Mouse (Mus musculus): ENCODE data around the gene Rasl11a. TPM values are rescaled to one million over a fixed set of nuclear protein-coding genes. Genes with fewer than 3 reads are reported as not detected.

The Rasl11a gene
- polyA plus RNA-seq, 1 experiment from 2014 or later: 11.2 TPM

GRCm38 (mm10) chr5:146829528-146829927 is 15.3 kb upstream of the Rasl11a start:
- H3K9ac ChIP-seq: no peak overlapping the region
- no peaks in the 10 kb centered on the region for H3K27me3 ChIP-seq
- WGBS: 42% methylated on average over 8 of the region's 8 CpGs
- no peak for ATAC-seq (ENCODE audit: insufficient number of reproducible peaks, low FRiP score, low TSS enrichment, low read depth)
- H3K36me3 ChIP-seq: peaks cover 5% of the 10 kb centered on the region; the same call in 1 of the 2 replicates
- no peak overlapping the region for H3K4me2 ChIP-seq (replicated peaks)
- H3K9me3 ChIP-seq (replicated peaks): no peaks in the 10 kb centered on the region
- no peak overlapping the region for H3K27ac ChIP-seq (replicated peaks)
- H3K4me1 ChIP-seq: peaks cover 18% of the 10 kb centered on the region
- no peak overlapping the region for H3K4me3 ChIP-seq (replicated peaks)

DNA sequence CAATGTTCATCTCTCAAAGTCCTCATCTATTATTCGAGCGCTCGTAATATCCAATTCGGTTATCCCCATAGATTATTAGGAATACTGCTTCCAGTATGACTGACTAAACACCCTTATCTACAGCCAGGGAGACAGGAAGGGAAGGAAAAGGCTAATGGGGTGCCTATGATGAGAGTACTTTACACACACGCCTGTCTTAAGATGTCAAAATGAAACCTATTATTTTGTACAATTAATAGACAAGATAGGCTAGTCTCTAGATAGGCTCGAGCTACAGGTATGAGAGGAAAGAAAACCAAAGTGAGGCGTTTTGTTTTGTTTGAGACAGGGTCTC is 12.5 kb upstream of the Rasl11a start:
- H3K36me3 ChIP-seq: peaks cover 33% of the 10 kb centered on the region
- no peaks in the 10 kb centered on the region for H3K27me3 ChIP-seq
- WGBS: 51% methylated on average over 7 of the region's 7 CpGs
- H3K4me3 ChIP-seq (replicated peaks): peak overlapping the region; percentile 96
- peak overlapping the region; percentile 92 for H3K27ac ChIP-seq (replicated peaks)
- H3K9me3 ChIP-seq (replicated peaks): no peaks in the 10 kb centered on the region
- 0 out of 2 replicates have a peak overlapping the region, but pooled peaks have one; percentile 96 for H3K9ac ChIP-seq
- peaks cover 19% of the 10 kb centered on the region for H3K4me1 ChIP-seq
- ATAC-seq (ENCODE audit: insufficient number of reproducible peaks, low FRiP score, low TSS enrichment, low read depth): no peak
- H3K4me2 ChIP-seq (replicated peaks): peak overlapping the region; percentile 62

DNA sequence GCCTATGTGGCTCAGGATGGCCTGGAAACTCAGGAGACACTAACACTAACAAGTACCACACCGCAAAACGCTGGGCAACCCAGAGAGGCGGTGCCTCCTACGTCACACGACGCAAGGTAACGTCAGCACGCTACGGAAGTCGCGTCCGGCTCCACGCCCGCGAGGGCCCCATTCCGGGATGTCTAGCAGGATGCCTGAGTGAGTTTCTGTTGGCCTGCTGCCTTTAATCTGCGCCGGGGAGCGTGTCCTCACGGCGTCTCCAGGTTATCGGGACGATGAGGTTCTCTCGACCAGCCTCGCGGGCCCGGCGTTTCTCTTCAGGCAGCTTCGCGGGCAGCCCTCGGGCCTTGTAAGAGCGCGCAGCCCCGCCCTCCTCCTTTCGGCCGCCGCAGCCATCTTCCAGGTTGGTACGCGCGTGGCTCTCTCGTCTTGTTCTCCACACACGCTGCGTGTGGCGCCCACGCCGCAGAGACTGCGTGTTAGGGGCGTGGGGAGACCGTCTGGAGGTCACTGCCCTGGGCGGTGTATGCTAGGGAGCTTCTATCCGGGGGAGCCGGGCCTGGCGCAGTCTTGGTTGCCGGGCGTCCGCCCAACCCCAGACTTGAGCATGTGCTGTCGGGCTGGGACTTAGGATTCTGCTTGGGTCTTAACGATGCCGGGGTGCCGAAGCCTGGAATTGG is 12.0 kb upstream of the Rasl11a start, which contains the start of gene Rpl21:
Rpl21 (plus strand) TSS at position 122 of the 680 bp plus-strand sequence.
- peaks cover 38% of the 10 kb centered on the region for H3K36me3 ChIP-seq

GRCm38 (mm10) chr5:146833673-146834201 is 11.1 kb upstream of the Rasl11a start:
- Histone ChIP-seq H3K4me2 (replicated peaks) (peak overlapping the region; percentile 62), H3K9me3 (replicated peaks) (no peaks in the 10 kb centered on the region), H3K36me3 (peaks cover 46% of the 10 kb centered on the region), H3K4me1 (peaks cover 19% of the 10 kb centered on the region), H3K27ac (replicated peaks) (peak overlapping the region; percentile 92; the same call in 1 of the 2 replicates), H3K9ac (peak overlapping the region; percentile 96), H3K27me3 (no peaks in the 10 kb centered on the region), H3K4me3 (replicated peaks) (peak overlapping the region; percentile 96)
- ATAC-seq (ENCODE audit: insufficient number of reproducible peaks, low FRiP score, low TSS enrichment, low read depth): no peak
- WGBS: 13% methylated on average over 8 of the region's 8 CpGs

More for the DNA sequence above, 12.0 kb upstream of the Rasl11a start, which contains the start of gene Rpl21:
- Histone ChIP-seq H3K4me3 (replicated peaks) (peak within 1 kb of the TSS; percentile 96), H3K27me3 (no peaks in the 10 kb centered on the region), H3K27ac (replicated peaks) (peak within 1 kb of the TSS; percentile 92), H3K4me1 (peaks cover 19% of the 10 kb centered on the region), H3K9ac (peak within 1 kb of the TSS; percentile 96), H3K4me2 (replicated peaks) (peak within 1 kb of the TSS; percentile 62), H3K9me3 (replicated peaks) (no peaks in the 10 kb centered on the region)
- ATAC-seq (ENCODE audit: insufficient number of reproducible peaks, low FRiP score, low TSS enrichment, low read depth): peak; percentile 97
- WGBS: under 1% methylated on average over 60 of the region's 60 CpGs

- Histone ChIP-seq H3K9me3 (replicated peaks) (no peaks in the 10 kb centered on the region), H3K4me2 (replicated peaks) (no peak overlapping the region), H3K9ac (no peak overlapping the region), H3K36me3 (peaks cover 46% of the 10 kb centered on the region), H3K4me1 (peaks cover 19% of the 10 kb centered on the region), H3K27ac (replicated peaks) (no peak overlapping the region), H3K4me3 (replicated peaks) (no peak overlapping the region), H3K27me3 (no peaks in the 10 kb centered on the region)
- ATAC-seq (ENCODE audit: insufficient number of reproducible peaks, low FRiP score, low TSS enrichment, low read depth): no peak
- WGBS: 83% methylated on average over 8 of the region's 8 CpGs
Measured at GRCm38 (mm10) chr5:146834959-146835358, 9.9 kb upstream of the Rasl11a start.

- peaks cover 46% of the 10 kb centered on the region for H3K36me3 ChIP-seq
- ATAC-seq (ENCODE audit: insufficient number of reproducible peaks, low FRiP score, low TSS enrichment, low read depth): no peak
- 58% methylated on average over 7 of the region's 7 CpGs for WGBS
- no peak overlapping the region for H3K4me3 ChIP-seq (replicated peaks)
- H3K9me3 ChIP-seq (replicated peaks): no peaks in the 10 kb centered on the region
- H3K27me3 ChIP-seq: no peaks in the 10 kb centered on the region
- no peak overlapping the region for H3K27ac ChIP-seq (replicated peaks)
- peaks cover 13% of the 10 kb centered on the region for H3K4me1 ChIP-seq
- no peak overlapping the region for H3K4me2 ChIP-seq (replicated peaks)
- H3K9ac ChIP-seq: no peak overlapping the region
Measured at GRCm38 (mm10) chr5:146837967-146838720, 6.7 kb upstream of the Rasl11a start.

GRCm38 (mm10) chr5:146838836-146839648 is 5.8 kb upstream of the Rasl11a start:
- H3K4me3 ChIP-seq (replicated peaks): no peak overlapping the region
- no peak overlapping the region for H3K9ac ChIP-seq
- H3K27ac ChIP-seq (replicated peaks): no peak overlapping the region
- H3K9me3 ChIP-seq (replicated peaks): no peaks in the 10 kb centered on the region
- peaks cover 46% of the 10 kb centered on the region for H3K36me3 ChIP-seq
- peaks cover 9% of the 10 kb centered on the region; the same call in 1 of the 2 replicates for H3K4me1 ChIP-seq
- ATAC-seq (ENCODE audit: insufficient number of reproducible peaks, low FRiP score, low TSS enrichment, low read depth): no peak
- WGBS: 52% methylated on average over 12 of the region's 12 CpGs
- no peak overlapping the region for H3K4me2 ChIP-seq (replicated peaks)
- H3K27me3 ChIP-seq: no peaks in the 10 kb centered on the region

GRCm38 (mm10) chr5:146839760-146840159 is 5.1 kb upstream of the Rasl11a start:
- Histone ChIP-seq H3K9ac (no peak overlapping the region), H3K9me3 (replicated peaks) (no peaks in the 10 kb centered on the region), H3K4me3 (replicated peaks) (no peak overlapping the region), H3K4me1 (peaks cover 6% of the 10 kb centered on the region), H3K27ac (replicated peaks) (no peak overlapping the region), H3K4me2 (replicated peaks) (no peak overlapping the region), H3K27me3 (no peaks in the 10 kb centered on the region), H3K36me3 (peaks cover 39% of the 10 kb centered on the region)
- no peak for ATAC-seq (ENCODE audit: insufficient number of reproducible peaks, low FRiP score, low TSS enrichment, low read depth)
- WGBS: 58% methylated on average over 5 of the region's 5 CpGs

DNA sequence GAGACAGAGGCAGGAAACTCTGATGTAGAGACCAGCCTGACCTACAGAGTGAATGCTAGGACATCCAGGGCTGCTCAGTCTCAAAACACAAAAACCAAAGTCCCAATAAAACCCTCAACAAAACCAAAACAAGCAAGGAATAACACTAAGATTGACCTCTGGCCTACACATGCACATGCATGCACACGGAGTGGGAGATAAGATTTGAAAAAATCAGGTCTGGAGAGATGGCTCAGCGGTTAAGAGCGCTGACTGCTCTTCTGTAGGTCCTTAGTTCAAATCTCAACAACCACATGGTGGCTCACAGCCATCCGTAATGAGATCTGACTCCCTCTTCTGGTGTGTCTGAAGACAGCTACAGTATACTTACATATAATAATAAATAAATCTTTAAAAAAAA is 4.4 kb upstream of the Rasl11a start:
- WGBS: 86% methylated on average over 4 of the region's 4 CpGs
- peaks cover 10% of the 10 kb centered on the region for H3K4me1 ChIP-seq
- H3K9me3 ChIP-seq (replicated peaks): no peaks in the 10 kb centered on the region
- no peak for ATAC-seq (ENCODE audit: insufficient number of reproducible peaks, low FRiP score, low TSS enrichment, low read depth)
- no peak overlapping the region for H3K4me3 ChIP-seq (replicated peaks)
- H3K27me3 ChIP-seq: no peaks in the 10 kb centered on the region
- no peak overlapping the region for H3K9ac ChIP-seq
- peaks cover 32% of the 10 kb centered on the region for H3K36me3 ChIP-seq
- H3K27ac ChIP-seq (replicated peaks): no peak overlapping the region
- no peak overlapping the region for H3K4me2 ChIP-seq (replicated peaks)

GRCm38 (mm10) chr5:146841301-146841700 is 3.6 kb upstream of the Rasl11a start:
- 54% methylated on average over 5 of the region's 5 CpGs for WGBS
- Histone ChIP-seq H3K9ac (no peak overlapping the region), H3K4me2 (replicated peaks) (no peak overlapping the region), H3K4me1 (peaks cover 18% of the 10 kb centered on the region), H3K27ac (replicated peaks) (no peak overlapping the region), H3K4me3 (replicated peaks) (no peak overlapping the region), H3K9me3 (replicated peaks) (no peaks in the 10 kb centered on the region), H3K36me3 (peaks cover 24% of the 10 kb centered on the region), H3K27me3 (no peaks in the 10 kb centered on the region)
- ATAC-seq (ENCODE audit: insufficient number of reproducible peaks, low FRiP score, low TSS enrichment, low read depth): no peak

DNA sequence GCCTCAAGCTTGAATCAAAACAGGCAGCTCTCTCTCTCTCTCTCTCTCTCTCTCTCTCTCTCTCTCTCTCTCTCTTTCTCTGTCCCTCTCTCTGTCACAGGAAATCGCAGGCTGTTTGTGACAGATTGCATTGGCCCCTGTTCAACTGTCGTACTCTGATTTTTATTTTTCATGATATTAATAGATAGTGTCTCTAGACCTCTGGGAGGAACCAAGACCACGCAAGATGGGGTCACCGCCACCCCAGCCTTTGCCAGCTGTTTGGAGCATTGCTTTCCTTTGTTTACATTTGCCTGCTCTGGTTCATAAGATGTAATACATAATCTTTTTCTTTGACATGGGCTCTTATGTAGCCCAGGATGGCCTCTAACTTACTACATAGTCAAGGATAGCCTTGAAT is 2.9 kb upstream of the Rasl11a start:
- whole genome bisulfite sequencing: 91% methylated on average over 4 of the region's 4 CpGs
- peaks cover 24% of the 10 kb centered on the region for H3K4me1 ChIP-seq
- H3K9ac ChIP-seq: no peak overlapping the region
- no peaks in the 10 kb centered on the region for H3K27me3 ChIP-seq
- ATAC-seq (ENCODE audit: insufficient number of reproducible peaks, low FRiP score, low TSS enrichment, low read depth): no peak
- H3K36me3 ChIP-seq: peaks cover 17% of the 10 kb centered on the region
- H3K4me2 ChIP-seq (replicated peaks): no peak overlapping the region
- H3K9me3 ChIP-seq (replicated peaks): no peaks in the 10 kb centered on the region
- H3K4me3 ChIP-seq (replicated peaks): no peak overlapping the region
- no peak overlapping the region for H3K27ac ChIP-seq (replicated peaks)

Measured in embryonic facial prominence, embryonic 15.5 days (tissue).